Mouse (Mus musculus) brain, embryonic 14.5 days (tissue): ENCODE results near the gene Kcnf1. TPM values are rescaled to one million over a fixed set of nuclear protein-coding genes. Genes with fewer than 3 reads are reported as not detected.

Experiments used
- DNase-seq: peaks from one replicate; pipeline ENCODE4 v3.0.0-alpha.2; 2011; ENCODE audit warnings: low read depth
- CTCF ChIP-seq: fragments of 200-500 bp; IDR thresholded peaks from 2 replicates; pipeline ENCODE4 v1.5.1; 2012; ENCODE audit warnings: inconsistent platforms, mild to moderate bottlenecking, moderate library complexity, borderline replicate concordance; ENCODE audit not compliant: insufficient read depth, insufficient read length; ENCODE audit errors: extremely low read depth
- POLR2A ChIP-seq: fragments of 200-500 bp; IDR thresholded peaks from 2 replicates; pipeline ENCODE4 v1.6.1; 2012; ENCODE audit warnings: mild to moderate bottlenecking, inconsistent platforms, borderline replicate concordance; ENCODE audit not compliant: poor library complexity, insufficient read depth, insufficient read length, severe bottlenecking; ENCODE audit errors: extremely low read depth
- polyA plus RNA-seq: library from polyadenylated mRNA; depleted of rRNA; stranded (reverse); fragments of >200 nt; gene quantifications from 2 replicates; pipeline ENCODE4 v1.2.3, GENCODE M21; 2012

Kcnf1 gene
- polyA plus RNA-seq, 1 experiment, result 6.4 TPM

DNA sequence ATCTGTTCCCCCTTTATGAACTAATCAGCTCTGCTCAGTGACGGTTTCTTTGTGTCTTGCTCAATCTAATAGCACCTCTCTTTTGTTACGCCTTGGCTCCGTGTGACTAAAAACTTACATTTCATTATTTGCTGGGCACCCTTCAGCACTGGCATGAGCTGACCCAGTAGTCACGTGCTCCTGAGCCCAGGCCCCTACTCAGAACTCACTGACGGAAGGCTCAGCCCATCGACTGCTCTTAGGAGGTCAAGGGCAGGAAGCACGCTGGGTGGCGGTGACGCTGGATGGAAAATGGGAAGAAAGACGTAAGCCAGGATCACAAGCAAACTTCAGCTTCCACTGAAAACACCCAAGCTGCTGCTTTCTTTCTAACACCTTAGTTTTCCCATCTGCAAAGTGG is 7.1 kb upstream of the Kcnf1 start:
- no peak for TF ChIP-seq CTCF
- no peak for TF ChIP-seq POLR2A
- no peak for DNase-seq

GRCm38 (mm10) chr12:17176041-17176756 is 489 bp downstream of the Kcnf1 start:
- TF ChIP-seq CTCF (peak; percentile 70), POLR2A (peak; percentile 16; the same call in 1 of the 2 replicates)
- DNase-seq, result peak; percentile 89

GRCm38 (mm10) chr12:17175531-17175951 is 1.1 kb downstream of the Kcnf1 start:
- peak; percentile 53 for DNase-seq
- TF ChIP-seq POLR2A (no peak), CTCF (no peak)

DNA sequence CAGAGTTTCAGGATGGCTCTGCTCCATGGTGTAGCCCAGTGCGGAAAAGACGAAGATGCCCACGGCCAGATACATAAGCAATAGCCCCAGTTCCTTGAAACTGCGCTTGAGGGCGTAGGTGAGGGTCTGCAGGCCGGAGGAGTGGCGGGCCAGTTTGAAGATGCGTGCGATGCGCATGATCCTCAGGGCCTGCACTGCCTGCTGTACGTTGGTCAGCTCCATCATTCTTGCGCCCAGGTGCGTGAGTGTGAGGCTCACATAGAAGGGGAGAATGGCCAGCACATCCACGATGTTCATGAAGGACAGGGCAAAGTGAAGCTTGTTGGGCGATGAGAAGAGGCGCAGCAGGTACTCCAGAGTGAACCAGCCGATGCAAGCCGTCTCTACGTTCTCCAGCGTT is 1.6 kb downstream of the Kcnf1 start:
- no peak for DNase-seq

DNA sequence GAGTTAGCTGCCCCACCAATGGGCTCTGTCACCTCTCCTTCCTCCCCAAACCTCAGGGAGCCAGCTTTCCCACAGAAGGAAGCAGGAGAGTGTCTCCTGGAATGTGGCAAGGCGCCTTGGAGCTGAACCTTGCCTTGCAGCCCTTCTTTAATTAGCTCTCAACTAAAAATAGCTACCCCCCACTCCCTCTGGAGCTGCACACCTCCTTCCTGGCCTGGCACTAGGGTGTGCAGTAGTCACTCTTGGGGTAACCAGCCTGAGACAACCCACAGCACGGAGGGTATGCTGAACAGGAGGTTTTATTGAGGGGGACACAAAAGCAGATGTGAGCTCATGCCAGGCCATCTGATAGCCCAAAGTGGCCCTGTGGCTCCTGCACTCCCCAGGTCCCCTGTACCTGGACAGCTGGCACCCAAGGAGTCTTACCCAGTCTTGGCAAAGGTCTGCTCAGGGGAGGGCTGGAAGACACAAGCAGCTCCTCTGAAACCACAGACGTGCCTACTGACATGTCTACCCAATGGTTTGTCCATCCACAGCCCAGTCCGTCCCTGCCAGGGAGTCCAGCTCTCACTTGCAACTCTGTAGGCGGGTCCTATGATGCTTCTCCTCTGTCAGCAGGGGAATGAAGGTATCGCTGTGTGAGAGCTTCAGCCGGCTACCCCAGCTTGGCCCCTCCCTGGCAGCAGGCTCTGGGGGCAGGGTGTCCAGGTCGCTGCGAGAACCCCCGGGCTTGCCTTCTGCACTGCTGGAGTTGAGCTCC is 2.4 kb downstream of the Kcnf1 start:
- TF ChIP-seq CTCF (no peak), POLR2A (no peak)
- DNase-seq, result no peak

More for the DNA sequence above, 1.6 kb downstream of the Kcnf1 start:
- no peak for TF ChIP-seq POLR2A
- no peak for TF ChIP-seq CTCF

GRCm38 (mm10) chr12:17170406-17170805 is 6.3 kb downstream of the Kcnf1 start:
- DNase-seq, result no peak
- TF ChIP-seq CTCF, result no peak
- no peak for TF ChIP-seq POLR2A

GRCm38 (mm10) chr12:17166116-17166515 is 10.6 kb downstream of the Kcnf1 start:
- DNase-seq, result no peak

GRCm38 (mm10) chr12:17163996-17164395 is 12.7 kb downstream of the Kcnf1 start:
- TF ChIP-seq POLR2A (no peak), CTCF (no peak)
- DNase-seq, result no peak

More at GRCm38 (mm10) chr12:17166116-17166515, 10.6 kb downstream of the Kcnf1 start:
- no peak for TF ChIP-seq CTCF
- TF ChIP-seq POLR2A, result no peak

- no peak for TF ChIP-seq POLR2A
- TF ChIP-seq CTCF, result no peak
- DNase-seq, result no peak
These were observed 17.1 kb downstream of the Kcnf1 start for GRCm38 (mm10) chr12:17159549-17159948.

- TF ChIP-seq CTCF, result no peak
- TF ChIP-seq POLR2A, result no peak
- no peak for DNase-seq
These were observed 19.1 kb downstream of the Kcnf1 start for GRCm38 (mm10) chr12:17157558-17157957.

- no peak for TF ChIP-seq POLR2A
- TF ChIP-seq CTCF, result no peak
- no peak for DNase-seq
These were observed 20.9 kb downstream of the Kcnf1 start for GRCm38 (mm10) chr12:17155781-17156180.

DNA sequence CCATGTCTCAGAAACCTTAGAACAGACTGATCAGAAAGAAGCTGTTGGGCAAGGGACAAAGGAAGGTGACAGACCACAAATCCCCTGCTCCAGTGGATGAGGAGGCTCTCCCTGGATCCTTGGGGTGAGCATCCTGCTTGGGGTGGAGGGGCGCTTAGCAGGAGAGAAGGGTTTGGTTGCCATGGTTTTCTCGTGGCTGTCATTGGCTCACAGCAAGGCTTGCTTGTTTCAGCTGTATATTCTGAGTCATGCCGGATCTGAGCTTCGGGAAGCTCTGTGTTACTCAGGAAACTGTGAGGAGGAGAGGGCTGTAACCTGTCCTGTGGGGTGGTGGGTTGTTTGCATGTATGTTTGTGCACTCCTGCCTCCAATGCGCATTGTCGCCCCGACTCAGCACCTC is 23.8 kb downstream of the Kcnf1 start:
- peak; percentile 31 for DNase-seq
- TF ChIP-seq CTCF, result no peak
- no peak for TF ChIP-seq POLR2A

GRCm38 (mm10) chr12:17148920-17149319 is 27.8 kb downstream of the Kcnf1 start:
- DNase-seq, result peak; percentile 9
- TF ChIP-seq POLR2A (no peak), CTCF (no peak)

GRCm38 (mm10) chr12:17141791-17142190 is 34.9 kb downstream of the Kcnf1 start:
- DNase-seq, result peak; percentile 61
- TF ChIP-seq CTCF (no peak), POLR2A (no peak)

DNA sequence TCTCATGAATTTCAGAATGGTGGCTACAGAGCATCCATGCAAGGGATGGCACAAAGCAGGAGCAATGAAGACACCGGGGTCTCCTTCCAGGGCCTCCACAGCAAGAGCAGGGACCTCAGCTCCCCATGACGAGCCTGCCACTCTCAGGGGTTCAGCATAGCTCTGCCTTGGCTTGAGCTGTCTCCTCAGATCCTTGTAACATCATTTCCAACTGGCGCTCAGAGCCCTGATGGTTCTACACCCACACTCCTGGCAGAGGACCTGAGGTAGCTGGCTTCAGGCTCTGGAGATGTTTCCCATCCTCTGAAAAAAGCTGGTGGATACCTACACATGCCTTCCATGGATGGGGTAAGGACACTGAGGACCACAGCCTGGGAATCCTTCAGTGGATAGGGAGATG is 36.3 kb downstream of the Kcnf1 start:
- DNase-seq, result no peak
- TF ChIP-seq CTCF (no peak), POLR2A (no peak)
